Mouse (Mus musculus) forebrain, embryonic 14.5 days (tissue): ENCODE results near the gene Zfp513. TPM values are rescaled to one million over a fixed set of nuclear protein-coding genes. Genes with fewer than 3 reads are reported as not detected.

Experiments
- ATAC-seq: fragments of 200-750 bp; cut with Nextera tagmentation; 2 replicates; pipeline ENCODE4 v1.8.0; 2017; ENCODE audit warnings: mild to moderate bottlenecking, moderate library complexity
- DNase-seq: peaks from one replicate; pipeline ENCODE4 v3.0.0-alpha.2; 2015; ENCODE audit warnings: low spot score
- H3K27ac ChIP-seq: fragments of 300-500 bp; sonication (generic); 2 replicates; pipeline ENCODE4 v1.5.1; 2014; ENCODE audit warnings: low read depth, mild to moderate bottlenecking, control low read depth, low read length, moderate library complexity
- H3K27me3 ChIP-seq: fragments of 300-500 bp; sonication (generic); replicated peaks from 2 replicates; pipeline ENCODE4 v1.6.1; 2014; ENCODE audit warnings: low read length, control low read depth, mixed read lengths; ENCODE audit not compliant: control insufficient read depth, insufficient read depth
- H3K36me3 ChIP-seq: fragments of 300-500 bp; sonication (generic); 2 replicates; pipeline ENCODE4 v1.6.1; 2014; ENCODE audit warnings: low read length, control low read depth; ENCODE audit not compliant: control insufficient read depth, insufficient read depth
- H3K4me1 ChIP-seq: fragments of 300-500 bp; sonication (generic); 2 replicates; pipeline ENCODE4 v1.6.1; 2014; ENCODE audit warnings: antibody characterized with exemption, low read length, control low read depth; ENCODE audit not compliant: control insufficient read depth, insufficient read depth
- H3K4me2 ChIP-seq: fragments of 300-500 bp; sonication (generic); 2 replicates; pipeline ENCODE4 v1.6.1; 2014; ENCODE audit warnings: mild to moderate bottlenecking, control low read depth, low read length
- H3K4me3 ChIP-seq: fragments of 300-500 bp; sonication (generic); 2 replicates; pipeline ENCODE4 v1.5.1; 2014; ENCODE audit warnings: low read depth, low read length, control low read depth
- H3K9ac ChIP-seq: fragments of 300-500 bp; sonication (generic); 2 replicates; pipeline ENCODE4 v1.6.1; 2014; ENCODE audit warnings: mild to moderate bottlenecking, low read length, control low read depth, moderate library complexity
- H3K9me3 ChIP-seq: fragments of 300-500 bp; sonication (generic); replicated peaks from 2 replicates; pipeline ENCODE4 v1.6.1; 2016; ENCODE audit warnings: low read length, control low read depth, mixed read lengths; ENCODE audit not compliant: control insufficient read depth
- WGBS: fragments of 180-500 bp; shearing (Covaris S2); extraction: QIAGEN DNeasy Blood & Tissue Kit; methylation state at CpG from one replicate; pipeline ENCODE4 v1.1.7; 2014; 5-methylcytosine and 5-hydroxymethylcytosine counted together
- polyA plus RNA-seq: library from polyadenylated mRNA; unstranded; fragments of >200 nt; fragmentation: Nextera tagmentation; extraction: Ambion mirVana; gene quantifications from 2 replicates; pipeline ENCODE4 v1.2.1, GENCODE M21; 2014

Gene Zfp513
- polyA plus RNA-seq, 1 experiment from 2014 or later: 7.2 TPM

- DNase-seq: no peak
- no peak overlapping the region for H3K27ac ChIP-seq
- H3K4me3 ChIP-seq: no peak overlapping the region
- H3K4me1 ChIP-seq: no peaks in the 10 kb centered on the region
- no peaks in the 10 kb centered on the region for H3K27me3 ChIP-seq
- H3K4me2 ChIP-seq: no peak overlapping the region
- no peak for ATAC-seq
- no peaks in the 10 kb centered on the region for H3K9me3 ChIP-seq
- H3K36me3 ChIP-seq: peaks cover 94% of the 10 kb centered on the region
- H3K9ac ChIP-seq: no peak overlapping the region
These were observed 39.6 kb downstream of the Zfp513 start for GRCm38 (mm10) chr5:31162462-31162861.

GRCm38 (mm10) chr5:31154152-31154553 lies 48.0 kb downstream of the Zfp513 start, which contains the start of gene Mpv17:
Mpv17 (minus strand) TSS chr5:31154251.
- no peaks in the 10 kb centered on the region for H3K9me3 ChIP-seq
- no peak within 1 kb of the TSS for H3K27ac ChIP-seq
- peaks cover 35% of the 10 kb centered on the region for H3K36me3 ChIP-seq
- under 1% methylated on average over 19 of the region's 19 CpGs for WGBS
- peak within 1 kb of the TSS; percentile 58 for H3K9ac ChIP-seq
- H3K4me2 ChIP-seq: peak within 1 kb of the TSS; percentile 76
- ATAC-seq (peak; percentile 97), DNase-seq (peak; percentile 91)
- no peaks in the 10 kb centered on the region for H3K27me3 ChIP-seq
- H3K4me1 ChIP-seq: peaks cover 6% of the 10 kb centered on the region
- peak within 1 kb of the TSS; percentile 44 for H3K4me3 ChIP-seq

- H3K9me3 ChIP-seq: no peaks in the 10 kb centered on the region
- H3K36me3 ChIP-seq: peaks cover 30% of the 10 kb centered on the region
- peak overlapping the region; percentile 76 for H3K4me2 ChIP-seq
- H3K4me1 ChIP-seq: peaks cover 6% of the 10 kb centered on the region
- H3K9ac ChIP-seq: peak overlapping the region; percentile 58
- 45% methylated on average over 6 of the region's 6 CpGs for whole genome bisulfite sequencing
- H3K4me3 ChIP-seq: peak overlapping the region; percentile 44
- DNase-seq (no peak), ATAC-seq (peak; percentile 27; the same call in 1 of the 2 replicates)
- no peak overlapping the region for H3K27ac ChIP-seq
- H3K27me3 ChIP-seq: no peaks in the 10 kb centered on the region
These were observed 48.5 kb downstream of the Zfp513 start for GRCm38 (mm10) chr5:31153516-31154151.

- Histone ChIP-seq H3K4me3 (no peak overlapping the region), H3K9ac (no peak overlapping the region), H3K4me1 (peaks cover 6% of the 10 kb centered on the region)
These were observed 50.4 kb downstream of the Zfp513 start for GRCm38 (mm10) chr5:31151746-31152145.

GRCm38 (mm10) chr5:31149781-31150180 lies 52.3 kb downstream of the Zfp513 start:
- no peak for DNase-seq
- Histone ChIP-seq H3K36me3 (peaks cover 8% of the 10 kb centered on the region), H3K4me1 (peaks cover 6% of the 10 kb centered on the region), H3K4me3 (no peak overlapping the region), H3K9me3 (no peaks in the 10 kb centered on the region), H3K27ac (no peak overlapping the region), H3K4me2 (no peak overlapping the region), H3K27me3 (no peaks in the 10 kb centered on the region), H3K9ac (no peak overlapping the region)
- ATAC-seq: no peak
- 70% methylated on average over 4 of the region's 4 CpGs for WGBS

More at GRCm38 (mm10) chr5:31151746-31152145, 50.4 kb downstream of the Zfp513 start:
- WGBS: 92% methylated on average over 3 of the region's 3 CpGs
- Histone ChIP-seq H3K4me2 (no peak overlapping the region), H3K9me3 (no peaks in the 10 kb centered on the region), H3K36me3 (peaks cover 15% of the 10 kb centered on the region), H3K27ac (no peak overlapping the region), H3K27me3 (no peaks in the 10 kb centered on the region)
- ATAC-seq (no peak), DNase-seq (no peak)

Other genes with a start within 250 kb of the Zfp513 start
- gene Preb, start 241.9 kb downstream of the Zfp513 start, polyA plus RNA-seq: 79.3 and 92.0 TPM in 2 replicates
- not detected in 2 replicates for gene Tcf23, start 233.6 kb downstream of the Zfp513 start, polyA plus RNA-seq
- gene Atraid, start 154.0 kb downstream of the Zfp513 start, polyA plus RNA-seq: 167 and 200 TPM in 2 replicates
- gene Slc5a6, start 153.4 kb downstream of the Zfp513 start, polyA plus RNA-seq: 12.1 and 13.7 TPM in 2 replicates
- gene Cad, start 147.5 kb downstream of the Zfp513 start, polyA plus RNA-seq: 16.5 and 19.4 TPM in 2 replicates
- gene Dnajc5g, start 96.0 kb downstream of the Zfp513 start, polyA plus RNA-seq: not detected in 2 replicates
- 2.0 TPM in 2 replicates for gene Slc30a3, start 94.1 kb downstream of the Zfp513 start, polyA plus RNA-seq
- not detected in 2 replicates for gene Trim54, start 85.6 kb downstream of the Zfp513 start, polyA plus RNA-seq
- not detected in 2 replicates for gene Ucn, start 63.5 kb downstream of the Zfp513 start, polyA plus RNA-seq
- gene Mpv17, start 48.1 kb downstream of the Zfp513 start, polyA plus RNA-seq: 36.6 and 37.4 TPM in 2 replicates
- gene Gm29609, start 22.4 kb downstream of the Zfp513 start, polyA plus RNA-seq: 1.1 and 2.0 TPM in 2 replicates
- gene Gtf3c2, start 22.2 kb downstream of the Zfp513 start, polyA plus RNA-seq: 45.7 and 47.5 TPM in 2 replicates
- 135 and 142 TPM in 2 replicates for gene Snx17, start 9.1 kb downstream of the Zfp513 start, polyA plus RNA-seq
- 84.5 and 87.3 TPM in 2 replicates for gene Eif2b4, start 8.9 kb downstream of the Zfp513 start, polyA plus RNA-seq
- gene Ppm1g, start 18.4 kb upstream of the Zfp513 start, polyA plus RNA-seq: 133 and 143 TPM in 2 replicates
- gene Nrbp1, start 38.6 kb upstream of the Zfp513 start, polyA plus RNA-seq: 160 and 167 TPM in 2 replicates
- 0.47 and 1.2 TPM in 2 replicates for gene Gm9970, start 38.9 kb upstream of the Zfp513 start, polyA plus RNA-seq
- 2.0 and 2.8 TPM in 2 replicates for gene Krtcap3, start 49.4 kb upstream of the Zfp513 start, polyA plus RNA-seq
- gene Ift172, start 88.8 kb upstream of the Zfp513 start, polyA plus RNA-seq: 24.0 and 29.7 TPM in 2 replicates
- gene Fndc4, start 93.8 kb upstream of the Zfp513 start, polyA plus RNA-seq: 68.0 and 72.6 TPM in 2 replicates
- gene Gckr, start 95.1 kb upstream of the Zfp513 start, polyA plus RNA-seq: not detected in 2 replicates